Mouse (Mus musculus): ENCODE measurements around the gene Megf11.
A peak's percentile ranks its signal among the peaks of the same experiment; 100 is the strongest.

Megf11 gene

DNA sequence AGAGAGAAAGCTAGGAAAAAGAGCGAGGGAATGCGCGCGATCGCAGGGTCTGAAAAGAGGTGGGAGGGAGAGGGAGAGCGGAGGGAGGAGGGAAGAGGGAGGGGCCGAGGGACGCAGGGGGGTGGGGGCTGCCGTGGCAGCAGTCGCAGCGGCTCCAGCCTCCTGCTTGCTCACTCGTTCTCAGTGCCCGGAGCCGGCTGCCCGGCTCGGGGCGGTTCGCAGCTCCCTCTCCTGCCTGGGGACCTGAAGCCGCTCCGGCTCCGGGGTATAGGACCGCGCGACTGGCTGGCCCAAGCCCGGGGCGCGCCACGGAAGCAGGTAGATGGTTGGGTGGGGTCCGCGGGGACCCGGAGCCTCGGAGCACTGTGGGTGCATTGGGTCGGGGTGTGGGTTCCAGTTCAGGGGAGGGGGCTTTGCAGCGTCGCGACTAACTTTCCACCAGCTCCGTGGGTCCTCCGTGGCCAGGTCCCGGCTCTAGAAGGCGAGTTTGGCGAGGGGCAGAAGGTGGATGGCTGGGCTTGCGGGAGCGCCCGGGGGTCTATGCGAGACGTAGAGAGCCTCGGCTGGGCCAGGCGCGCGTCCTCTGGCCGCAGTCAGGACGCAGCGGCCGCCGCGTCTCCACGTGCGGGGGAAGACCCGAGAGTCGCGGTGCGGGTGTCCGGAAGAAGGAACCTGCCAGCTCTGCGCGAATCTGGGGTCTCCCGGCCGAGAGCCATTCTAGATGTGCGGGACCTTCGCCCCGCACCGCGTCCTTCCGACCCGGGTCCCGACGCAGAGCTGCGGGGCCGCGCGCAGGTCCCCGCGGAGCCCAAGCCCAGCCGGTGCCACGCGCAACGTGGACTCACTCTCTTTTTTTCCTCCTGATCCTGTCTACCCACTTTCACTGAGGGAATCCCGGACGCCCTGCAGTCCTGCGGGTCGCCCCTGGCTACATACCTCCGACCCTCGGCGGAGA, at the start of gene Megf11:
TSS of gene Megf11 (plus strand) at position 116 of the 955 bp plus-strand sequence.
- DNase-seq (ENCODE audit: low read depth, low spot score) = no peak

DNA sequence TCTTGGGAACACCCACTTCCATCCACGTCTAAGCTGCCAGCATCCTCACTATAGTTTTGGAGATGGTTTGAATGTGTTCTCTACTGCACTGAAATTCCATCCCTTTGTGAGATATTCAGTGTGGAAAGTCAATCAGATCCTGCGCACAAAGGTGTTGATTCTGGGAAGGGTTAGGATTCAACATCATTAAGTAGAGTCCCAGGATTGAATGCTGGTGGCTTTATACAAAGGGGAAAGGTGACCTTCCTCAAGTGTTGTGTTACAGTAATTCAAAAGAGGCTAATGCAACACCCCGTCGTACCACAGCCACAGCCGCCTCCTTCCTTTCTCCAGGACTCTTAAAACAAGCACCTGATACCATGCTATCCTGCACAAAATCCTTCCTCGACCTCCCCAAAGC, 49.6 kb upstream of the Megf11 start:
- DNase-seq (ENCODE audit: low read depth, low spot score) = no peak

DNA sequence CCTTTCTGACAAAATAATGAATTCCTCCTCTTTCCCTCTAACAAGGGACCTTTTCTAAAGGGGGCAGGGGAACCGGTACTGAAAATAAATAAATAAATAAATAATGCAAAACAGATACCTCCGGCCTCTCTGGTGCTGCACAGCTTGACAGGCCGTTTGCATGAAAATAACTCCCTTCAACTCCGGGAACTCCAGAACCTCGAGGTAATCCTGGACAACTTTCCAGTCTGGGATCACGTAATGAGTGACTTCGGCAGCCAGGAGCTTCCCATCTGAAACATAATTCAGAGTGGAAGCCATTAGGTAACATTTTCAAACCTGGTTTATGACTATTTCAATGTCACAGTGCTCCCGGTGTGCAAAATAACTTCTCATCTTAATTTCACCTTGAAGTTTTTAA, 46.1 kb upstream of the Megf11 start:
- DNase-seq (ENCODE audit: low read depth, low spot score) = no peak

DNA sequence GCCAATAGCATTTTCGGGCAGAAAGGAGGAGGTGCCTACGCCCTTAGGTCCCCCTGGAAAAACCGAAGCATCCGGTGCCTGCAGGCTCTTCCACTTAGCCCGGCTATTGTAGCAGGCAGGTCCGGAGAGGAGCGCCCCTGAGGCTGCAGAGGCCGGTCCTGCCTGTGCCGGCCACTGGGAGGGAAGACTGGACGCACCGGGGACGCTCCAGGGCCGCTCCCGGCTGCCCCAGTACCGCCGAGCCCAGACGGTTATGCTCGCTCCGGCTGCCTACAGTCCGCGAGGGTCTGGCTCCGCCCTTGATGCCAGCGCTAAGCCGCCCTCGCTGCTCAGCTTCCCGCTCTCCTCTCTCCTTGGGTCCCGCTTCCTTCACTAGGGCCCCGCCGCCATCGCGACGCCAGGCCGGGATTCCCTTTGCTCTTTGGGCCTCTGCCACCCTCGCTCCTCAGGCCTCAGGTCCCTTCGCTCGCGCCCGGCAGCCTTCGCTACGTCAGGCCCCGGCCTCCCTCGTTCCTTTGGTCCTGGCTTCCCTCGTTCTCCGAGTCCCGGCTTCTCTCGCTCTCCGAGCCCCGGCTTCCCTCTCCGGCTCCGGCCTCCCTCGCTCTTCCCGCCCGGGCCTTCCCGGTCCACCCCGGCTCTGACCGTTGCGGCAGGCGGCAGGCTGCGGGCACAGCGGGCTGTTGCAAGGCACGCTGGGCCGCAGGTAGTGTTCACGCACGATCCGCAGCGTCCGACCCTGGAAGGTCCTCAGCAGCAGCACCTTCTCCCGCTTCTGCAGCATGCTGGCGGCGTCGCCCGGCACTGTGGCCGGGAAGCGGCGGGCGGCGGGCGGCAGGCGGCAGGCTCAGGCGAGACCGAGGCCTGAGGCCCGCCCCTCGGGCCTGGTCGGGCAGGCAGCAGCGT, 44.8 kb upstream of the Megf11 start:
- peak; percentile 48 for DNase-seq (ENCODE audit: low read depth, low spot score)

DNA sequence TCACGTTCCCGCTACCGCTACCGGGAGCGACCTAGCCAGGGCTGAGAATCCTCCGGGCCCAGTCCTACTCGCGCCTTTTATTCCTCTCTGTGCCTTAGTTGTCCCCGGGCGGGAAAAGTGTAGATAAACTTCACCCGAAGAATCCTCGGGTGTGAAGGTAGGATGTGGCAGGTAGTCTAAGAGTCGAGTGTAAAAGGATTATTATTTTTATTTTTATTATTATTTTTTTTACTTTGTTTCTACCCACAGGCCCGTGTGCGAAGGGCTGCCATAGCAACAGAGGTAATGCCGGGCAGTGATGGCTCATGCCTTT, 44.2 kb upstream of the Megf11 start, which contains the start of gene Dis3l:
TSS of gene Dis3l (minus strand) at position 35 of the 313 bp plus-strand sequence.
- DNase-seq (ENCODE audit: low read depth, low spot score) = no peak

DNA sequence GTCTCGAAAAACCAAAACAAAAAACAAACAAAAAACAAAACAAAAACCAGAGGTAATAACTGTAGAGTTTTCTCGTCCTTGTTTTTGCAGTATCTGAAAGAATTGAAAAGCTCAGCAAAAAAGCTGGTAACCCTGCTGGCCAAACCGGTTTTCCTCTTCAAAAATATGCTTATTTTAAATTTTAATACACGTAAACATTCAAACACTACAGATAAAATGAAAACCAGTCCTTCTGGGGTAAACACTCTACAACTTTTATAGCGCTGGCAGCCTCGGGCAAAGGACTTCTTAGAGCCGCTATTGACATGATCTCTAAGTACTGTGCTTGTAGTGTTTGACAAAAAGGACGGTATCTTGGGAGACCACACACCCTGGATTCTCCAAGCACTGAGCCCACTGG, 43.8 kb upstream of the Megf11 start:
- no peak for DNase-seq (ENCODE audit: low read depth, low spot score)

DNA sequence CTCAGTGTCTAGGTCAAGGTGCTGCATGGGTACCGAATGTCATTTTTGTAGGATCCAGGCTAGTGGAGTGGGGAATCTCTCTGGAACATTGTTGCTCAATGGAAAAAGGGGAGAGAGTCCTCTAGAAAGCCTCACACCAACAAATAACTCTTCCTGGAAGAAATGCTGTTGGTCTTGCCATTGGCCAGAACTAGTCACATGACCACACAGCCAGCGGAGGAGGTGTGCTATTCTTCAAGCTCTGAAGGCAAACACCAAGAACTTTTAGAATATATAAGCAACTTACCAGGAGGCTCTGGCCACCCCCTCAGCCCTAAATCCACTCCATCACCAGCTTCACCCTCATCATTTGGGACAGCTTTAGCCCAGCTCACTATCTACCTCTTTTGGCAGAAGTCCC, 41.8 kb upstream of the Megf11 start:
- DNase-seq (ENCODE audit: low read depth, low spot score) = no peak

DNA sequence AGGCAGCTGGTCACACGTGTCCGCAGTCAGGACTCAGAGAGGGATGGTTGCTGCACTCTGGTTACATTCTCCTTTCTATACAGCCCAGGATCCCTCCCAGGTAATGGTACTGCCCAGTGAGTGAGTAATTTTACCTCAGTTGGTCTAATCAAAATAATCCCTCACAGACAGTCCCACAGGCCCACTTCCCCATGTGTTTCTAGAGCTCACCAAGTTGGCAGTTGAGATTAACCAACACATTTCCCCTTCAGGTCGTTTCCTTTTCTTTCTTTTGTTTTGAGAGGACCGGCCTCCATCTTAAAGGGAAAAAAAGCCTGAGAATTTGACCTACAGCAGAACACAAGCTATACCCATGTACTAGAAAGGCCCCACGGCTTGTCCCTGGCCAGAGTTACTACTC, 39.5 kb upstream of the Megf11 start:
- DNase-seq (ENCODE audit: low read depth, low spot score) = no peak

DNA sequence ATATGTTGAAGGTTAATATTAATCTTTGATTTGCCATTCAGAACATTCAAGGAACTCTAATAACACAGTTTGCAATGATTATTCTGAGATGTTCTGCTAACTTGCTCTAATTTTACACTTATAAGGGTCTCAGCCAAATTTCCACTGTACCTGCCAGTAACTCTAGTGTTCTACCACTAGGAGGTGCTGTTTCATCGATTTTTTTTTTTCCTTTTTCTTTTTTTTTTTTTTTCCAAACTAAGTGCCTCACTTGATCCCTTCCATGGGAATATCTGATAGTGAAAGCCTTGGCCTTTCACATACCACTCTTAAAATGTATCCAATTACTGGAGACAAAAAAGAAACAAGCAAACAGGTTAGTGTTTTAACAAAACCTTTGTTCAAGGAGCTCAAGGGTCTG, 38.0 kb upstream of the Megf11 start:
- no peak for DNase-seq (ENCODE audit: low read depth, low spot score)

DNA sequence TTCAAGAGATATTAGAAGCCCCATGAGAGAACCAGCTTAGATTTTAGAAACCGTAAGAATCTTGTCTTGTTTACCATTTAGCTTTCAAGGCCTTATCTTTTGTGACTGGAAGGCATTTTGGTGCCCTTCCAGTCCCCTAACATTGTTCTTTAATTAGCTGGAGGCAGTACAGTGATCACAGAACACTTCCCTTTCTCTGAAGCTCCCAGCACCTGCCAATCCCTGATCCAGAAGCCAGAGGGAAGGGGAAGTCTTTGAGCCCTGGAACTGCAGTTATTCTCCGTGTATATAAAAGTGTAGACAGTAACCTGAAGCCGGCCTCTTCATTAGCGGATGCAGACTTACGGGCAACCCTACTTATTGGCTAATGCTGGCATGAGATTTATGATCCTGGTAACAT, 35.9 kb upstream of the Megf11 start:
- DNase-seq (ENCODE audit: low read depth, low spot score) = no peak

DNA sequence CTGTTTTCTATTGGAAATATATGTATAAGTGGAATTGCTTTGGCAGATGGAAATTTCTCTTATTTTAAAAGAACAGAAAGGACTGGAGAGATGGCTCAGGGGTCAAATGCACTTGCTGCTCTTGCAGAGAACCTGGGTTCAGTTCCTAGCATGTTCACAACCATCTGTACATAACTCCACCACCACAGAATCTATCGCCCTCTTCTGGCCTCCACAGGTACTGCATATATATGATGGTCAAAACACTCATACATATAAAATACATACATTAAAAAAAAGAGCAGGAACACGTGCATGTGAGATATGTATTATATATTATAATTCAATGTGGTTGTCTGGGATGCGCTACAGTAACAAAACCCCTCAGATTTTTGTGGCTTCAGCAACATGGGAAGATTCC, 34.2 kb upstream of the Megf11 start:
- no peak for DNase-seq (ENCODE audit: low read depth, low spot score)

DNA sequence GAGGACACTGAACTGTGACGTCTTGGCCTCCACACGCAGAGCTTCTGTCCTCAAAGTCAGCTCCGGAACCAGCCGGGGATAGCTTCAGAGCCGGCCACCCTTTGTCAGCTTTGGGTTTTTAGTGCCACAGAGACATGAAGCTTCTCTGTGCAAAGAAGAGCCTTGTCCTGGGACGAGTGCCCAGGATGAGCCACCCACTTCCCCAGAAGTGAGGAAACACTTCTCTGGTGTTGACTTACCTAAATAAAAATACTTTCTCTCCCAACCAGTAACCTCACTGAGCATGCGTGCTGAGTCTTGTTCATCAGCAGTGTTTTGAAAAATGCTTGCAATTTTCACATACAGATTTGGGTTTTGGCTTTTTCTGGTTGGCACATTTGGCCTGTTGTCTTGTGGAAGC, 29.8 kb upstream of the Megf11 start:
- no peak for DNase-seq (ENCODE audit: low read depth, low spot score)

DNA sequence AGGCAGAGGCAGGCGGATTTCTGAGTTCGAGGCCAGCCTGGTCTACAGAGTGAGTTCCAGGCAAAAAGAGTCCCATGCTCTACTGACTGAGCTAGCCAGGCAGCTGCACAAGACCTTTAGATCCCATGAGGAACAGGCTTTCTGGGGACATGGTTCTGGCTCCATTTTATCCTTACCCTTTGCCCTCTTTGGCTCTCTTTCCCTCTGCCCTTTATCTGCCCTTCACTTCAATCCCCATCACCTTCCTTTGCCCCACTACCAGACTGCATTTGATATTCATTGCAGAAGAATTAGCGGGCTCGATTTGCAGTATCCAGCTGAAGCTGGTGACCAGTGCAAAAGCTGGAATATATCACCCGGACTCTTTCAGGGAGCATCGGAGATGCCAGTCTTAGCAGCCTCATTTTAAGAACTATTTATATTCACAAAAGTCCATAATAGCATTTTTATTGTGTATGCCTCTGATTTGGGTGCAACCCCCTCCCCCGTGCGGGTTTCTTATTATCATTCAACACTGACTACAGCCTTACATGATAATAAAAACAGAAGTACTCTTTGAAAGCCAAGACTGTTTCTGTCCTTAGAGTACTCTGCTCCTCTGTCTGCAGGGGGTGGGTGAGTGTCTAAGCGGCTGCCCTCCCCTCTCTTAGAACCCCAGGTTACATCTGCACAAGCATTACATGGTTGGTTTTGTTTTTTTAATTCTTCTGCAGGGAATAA, 24.0 kb upstream of the Megf11 start:
- no peak for DNase-seq (ENCODE audit: low read depth, low spot score)

DNA sequence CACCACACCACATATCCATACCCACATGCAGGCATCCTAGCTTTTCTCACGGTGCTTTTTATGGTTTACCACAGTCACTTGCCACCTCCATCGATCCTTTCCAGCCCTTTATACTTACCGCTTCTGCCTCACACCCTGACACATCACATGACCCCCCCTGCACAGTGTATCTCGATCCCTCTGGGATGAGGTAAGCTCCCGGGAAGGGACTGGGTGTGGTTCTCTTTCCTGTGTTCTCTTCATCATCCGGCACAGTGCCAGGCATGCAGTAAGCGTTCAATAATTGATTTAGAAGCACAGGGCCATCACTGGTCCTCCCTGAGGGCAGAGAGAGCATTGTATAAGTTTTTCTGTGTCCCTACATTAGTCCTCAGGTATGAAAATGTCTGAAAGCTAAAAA, 15.6 kb upstream of the Megf11 start:
- no peak for DNase-seq (ENCODE audit: low read depth, low spot score)

DNA sequence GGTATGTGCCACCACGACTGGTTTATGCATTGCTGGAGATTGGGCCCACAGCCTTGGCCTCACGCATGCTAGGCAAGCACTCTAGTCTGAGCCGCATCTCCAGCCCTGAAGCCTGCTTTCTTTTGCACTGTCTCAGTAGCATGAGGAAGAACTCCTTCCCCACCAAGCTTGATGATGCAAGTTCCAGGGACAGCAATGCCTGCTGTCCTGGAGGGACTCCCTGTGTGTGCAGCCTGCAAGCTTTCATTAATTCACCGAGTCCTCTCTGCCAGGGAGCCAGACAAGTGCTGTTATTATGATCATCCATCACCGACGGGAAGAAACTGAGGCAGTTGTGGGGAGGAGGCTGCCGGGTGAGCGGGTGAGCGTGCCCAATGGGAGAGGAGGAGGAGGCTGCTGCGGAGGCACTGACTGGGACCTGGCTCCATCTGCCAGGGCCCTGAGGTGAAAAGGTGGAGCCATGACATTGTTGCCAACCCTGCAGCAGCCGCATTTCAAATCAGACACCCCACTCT, 14.1 kb upstream of the Megf11 start:
- DNase-seq (ENCODE audit: low read depth, low spot score) = no peak

DNA sequence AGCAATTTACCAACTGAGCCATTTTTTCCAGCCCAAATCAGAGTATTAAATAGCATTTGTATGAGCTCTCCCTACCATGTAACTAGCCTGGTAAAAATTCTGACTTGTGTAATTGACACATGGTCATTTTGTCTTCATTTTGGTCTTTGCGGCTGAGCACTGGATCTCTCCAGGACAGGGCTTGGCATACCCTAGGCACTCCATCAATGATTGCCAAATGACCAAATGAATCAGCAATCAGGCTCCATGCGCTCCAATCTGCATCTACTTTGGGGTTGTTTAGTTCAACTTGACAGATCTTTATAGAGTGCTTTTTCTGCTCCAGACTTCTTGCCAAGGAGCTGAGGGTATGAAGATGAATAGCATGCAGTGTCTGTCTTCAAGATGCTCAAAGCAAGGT, 9.0 kb upstream of the Megf11 start:
- DNase-seq (ENCODE audit: low read depth, low spot score) = no peak

DNA sequence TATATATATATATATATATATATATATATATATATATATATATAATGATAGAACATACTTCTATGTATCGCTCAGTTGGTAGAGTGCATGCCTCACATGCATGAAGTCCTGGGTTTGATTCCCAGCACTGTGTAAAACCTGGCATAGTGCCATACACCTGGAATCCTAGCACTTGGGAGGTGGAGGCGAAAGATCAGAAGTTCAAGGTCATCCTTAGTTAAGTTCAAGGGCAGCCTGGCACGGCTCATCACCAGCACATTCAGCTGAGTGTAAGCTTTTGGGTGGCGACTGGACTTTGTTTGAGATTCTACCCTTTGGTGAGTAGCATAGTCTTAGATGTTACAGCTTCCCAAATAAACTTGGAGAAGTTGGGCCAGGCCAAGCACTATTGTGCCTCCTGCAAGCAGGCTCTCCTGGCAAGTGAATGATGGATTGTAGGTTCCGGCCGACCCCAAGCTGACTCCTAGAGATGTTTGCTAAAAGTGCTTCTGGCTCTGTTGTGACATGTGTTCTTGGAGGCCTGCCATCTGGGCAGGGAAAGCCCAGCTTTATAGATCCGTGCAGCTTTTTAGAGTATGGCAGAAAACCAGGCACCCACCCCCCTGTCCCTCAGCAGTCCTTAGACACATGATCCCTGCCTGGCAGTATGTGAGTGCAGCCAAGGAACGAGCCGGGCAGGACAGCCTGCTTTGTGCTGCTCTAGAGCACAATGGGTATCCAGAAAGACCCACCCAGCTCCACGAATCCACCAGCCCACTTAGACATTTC, 2.2 kb upstream of the Megf11 start:
- no peak for DNase-seq (ENCODE audit: low read depth, low spot score)

DNA sequence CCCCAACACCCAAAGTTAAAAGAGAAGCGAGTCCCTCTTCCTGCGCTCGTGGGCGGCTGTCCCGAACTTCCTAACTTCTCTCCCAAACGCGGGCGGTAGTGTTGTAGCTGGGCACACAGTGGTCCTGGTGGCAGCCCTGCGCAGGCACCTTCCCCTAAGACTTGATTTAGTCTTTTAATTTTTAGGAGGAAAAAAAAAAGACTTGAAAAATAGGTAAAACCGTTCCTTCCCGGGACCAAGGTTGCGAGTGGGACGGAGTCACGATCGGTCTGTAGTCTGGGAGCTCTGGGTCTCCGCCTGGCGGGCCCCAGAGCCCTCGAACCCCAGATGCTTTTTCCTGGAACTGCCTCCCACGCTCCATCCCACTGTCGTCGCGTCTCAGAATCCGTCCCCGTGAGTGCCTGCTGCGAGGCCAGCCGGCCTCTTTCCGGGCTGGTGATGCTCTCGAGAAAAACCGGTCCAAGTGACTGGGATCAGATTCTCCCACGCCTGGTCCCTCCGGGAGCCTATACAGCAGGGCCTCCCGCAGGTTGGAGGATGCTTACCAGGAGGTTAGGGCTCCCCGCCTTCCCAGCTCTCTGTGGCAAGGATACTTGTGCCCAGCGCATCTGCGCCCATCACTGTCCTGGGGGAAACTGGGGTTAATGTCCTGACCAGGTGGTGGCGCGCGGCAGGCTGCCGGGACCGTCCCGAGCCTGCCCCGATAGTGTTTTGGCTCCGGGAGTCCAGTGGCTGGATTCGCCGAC, 1.2 kb downstream of the Megf11 start:
- no peak for DNase-seq (ENCODE audit: low read depth, low spot score)

DNA sequence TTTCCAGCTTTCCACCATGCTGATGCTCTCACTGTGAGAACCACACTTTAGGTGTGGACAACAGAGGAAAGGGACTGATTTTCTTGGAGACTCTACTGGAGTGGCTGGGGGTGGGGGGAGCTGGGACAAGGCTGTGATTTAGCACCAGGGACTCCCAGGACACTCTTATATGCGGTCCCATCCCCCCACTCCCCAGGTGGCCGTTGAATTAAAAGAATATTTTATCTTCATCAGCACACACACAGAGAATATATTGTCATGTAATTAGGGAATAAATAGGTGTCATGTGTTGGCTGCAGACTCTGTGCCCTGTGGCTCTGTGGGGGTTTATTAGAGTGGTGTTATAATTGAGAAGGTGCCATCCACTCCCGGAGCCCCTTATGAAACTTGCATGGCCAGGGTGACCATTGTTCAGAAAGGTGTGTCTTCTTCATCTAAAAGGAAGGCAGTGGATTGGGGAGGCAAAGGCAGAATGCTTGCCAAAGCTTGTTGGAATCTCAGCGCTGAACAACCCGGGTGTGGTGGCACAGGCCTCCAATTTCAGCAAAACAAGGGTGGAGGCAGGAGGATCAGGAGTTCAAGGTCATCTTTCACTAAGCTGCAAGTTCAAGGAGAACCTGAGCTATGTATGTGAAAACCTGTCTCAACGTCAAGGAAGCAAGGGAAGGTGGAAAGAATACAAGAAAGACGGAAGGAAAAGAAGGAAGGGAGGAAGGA, 4.3 kb downstream of the Megf11 start:
- no peak for DNase-seq (ENCODE audit: low read depth, low spot score)

All from skeletal muscle tissue, adult 2 months (tissue).